Mouse (Mus musculus) MEL-GATA-1-ER (cell line): Measurements from ENCODE around the gene Eif4a3.

ENCODE experiments used
- DNase-seq: peaks from one replicate; pipeline ENCODE4 v3.0.0-alpha.2; 2012; ENCODE audit warnings: low read depth; ENCODE audit errors: extremely low read depth

Gene Eif4a3

DNA sequence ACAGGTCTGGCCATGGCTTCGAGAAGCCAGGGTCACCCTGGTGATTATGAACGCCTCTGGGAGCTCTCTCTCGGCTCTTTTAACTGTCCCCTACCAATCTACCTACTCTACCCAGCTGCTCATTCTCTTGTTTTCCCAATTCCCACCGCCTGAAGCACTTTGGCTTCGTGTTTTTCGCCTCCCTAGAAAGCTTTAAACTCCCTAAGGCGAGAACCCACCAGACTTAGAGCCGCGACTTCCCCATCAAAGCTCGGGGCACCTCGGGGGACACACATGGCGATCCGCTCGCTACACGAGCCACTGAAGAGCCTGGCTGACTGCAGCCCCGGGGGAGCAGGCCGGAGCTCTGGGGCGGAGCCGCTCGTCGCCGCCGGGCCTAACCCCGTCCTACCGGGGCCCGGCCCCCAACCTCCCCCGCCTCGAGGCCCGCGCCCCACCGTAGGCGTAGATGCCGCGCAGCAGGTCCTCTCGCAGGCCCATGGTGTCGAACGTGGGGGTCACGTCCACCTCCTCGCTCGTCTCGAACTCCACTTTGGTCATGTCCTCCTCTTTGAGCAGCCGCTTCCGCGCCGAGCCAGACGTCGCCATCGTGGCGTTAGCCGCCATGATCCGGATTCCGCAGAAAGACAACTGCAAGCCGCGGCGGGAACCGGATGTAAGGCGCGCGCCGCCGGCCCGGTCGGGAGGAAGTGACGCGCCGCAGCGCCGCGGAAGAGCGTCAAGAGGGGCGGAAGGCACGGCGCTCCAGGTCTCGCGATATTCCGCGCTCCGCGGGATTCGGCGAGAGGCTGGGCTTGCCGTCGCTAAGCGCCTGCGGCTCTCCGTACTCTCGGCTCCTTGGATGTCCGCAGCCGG is at the start of gene Eif4a3:
Gene Eif4a3, minus strand, starts transcription at position 699 of the 855 bp plus-strand sequence.
- DNase-seq = peak; percentile 82

DNA sequence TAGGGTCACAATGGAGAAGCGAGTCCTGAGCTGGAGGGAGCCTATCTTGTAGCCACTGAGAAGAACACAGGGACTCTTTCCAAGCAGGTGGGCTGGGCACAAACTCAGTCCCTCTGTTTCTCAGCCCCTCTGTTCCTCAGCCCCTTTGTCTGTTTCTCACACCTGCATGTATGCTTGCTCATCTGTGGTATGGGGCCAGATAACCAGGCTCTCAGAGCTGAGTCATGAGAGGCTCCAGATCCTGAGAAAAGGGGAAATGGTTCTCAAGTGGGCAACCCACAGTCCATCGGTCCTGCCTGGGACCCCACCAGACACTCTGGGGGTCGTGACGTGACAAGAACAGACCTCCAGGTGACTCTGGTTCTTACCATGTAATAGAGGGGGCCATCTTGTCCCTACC is 47.2 kb upstream of the Eif4a3 start:
- DNase-seq = peak; percentile 39

DNA sequence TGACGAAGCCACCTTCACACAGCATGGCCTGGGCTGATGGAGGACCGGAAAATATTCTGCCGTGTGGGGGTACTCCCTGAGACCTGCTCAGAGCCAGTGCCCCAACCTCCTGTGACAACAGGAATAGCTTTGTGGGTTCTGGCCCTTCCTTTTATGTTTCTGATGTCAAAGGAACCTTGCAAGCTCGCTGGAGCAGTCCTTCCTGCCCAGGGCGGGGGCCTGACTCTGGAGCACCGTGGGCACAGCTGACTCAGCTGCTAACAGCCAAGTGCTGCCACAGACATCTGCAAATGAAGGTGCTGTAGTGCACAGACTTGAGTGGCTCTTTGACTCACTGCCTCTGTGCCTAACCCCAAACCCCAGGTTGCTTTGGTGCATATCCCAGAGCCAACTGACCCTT is 45.0 kb upstream of the Eif4a3 start:
- no peak for DNase-seq

DNA sequence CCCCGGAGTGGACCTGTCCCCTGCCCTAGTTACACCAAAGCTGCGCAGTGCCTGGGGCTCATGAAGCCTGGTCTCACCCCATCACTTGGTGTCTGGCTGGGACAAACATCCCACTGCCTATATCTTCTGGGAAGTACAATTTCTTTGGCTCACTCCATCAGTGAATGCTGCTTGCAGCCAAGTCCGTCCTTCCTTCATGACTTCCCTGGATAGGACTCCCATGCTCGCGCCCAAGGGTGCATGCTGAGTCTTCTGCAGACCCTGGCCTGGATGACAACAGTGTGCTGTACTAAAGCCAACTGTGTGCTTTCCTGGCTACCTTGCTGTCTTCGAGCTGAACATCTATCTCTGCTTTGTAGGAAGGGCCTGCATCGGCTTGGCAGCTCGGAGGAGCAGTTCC is 44.3 kb upstream of the Eif4a3 start:
- no peak for DNase-seq

DNA sequence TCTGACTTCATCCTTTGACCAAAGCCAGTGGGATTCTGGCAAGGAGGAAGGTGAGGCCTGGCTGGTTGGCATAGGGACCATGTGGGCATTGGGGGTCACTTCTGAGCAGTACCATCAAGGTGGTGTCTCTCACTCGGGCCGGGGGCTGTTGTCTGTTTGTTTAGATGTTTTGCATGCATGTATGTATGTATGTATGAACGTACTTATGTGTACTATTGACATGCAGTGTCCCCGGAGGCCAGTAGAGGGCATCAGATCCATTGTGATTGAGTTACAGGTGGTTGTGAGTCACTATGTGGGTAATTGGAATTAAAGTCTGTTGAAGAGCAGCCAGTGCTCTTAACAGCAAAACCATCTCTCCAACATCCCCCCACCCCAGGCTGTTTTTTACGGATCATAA is 39.7 kb upstream of the Eif4a3 start:
- DNase-seq = peak; percentile 40

DNA sequence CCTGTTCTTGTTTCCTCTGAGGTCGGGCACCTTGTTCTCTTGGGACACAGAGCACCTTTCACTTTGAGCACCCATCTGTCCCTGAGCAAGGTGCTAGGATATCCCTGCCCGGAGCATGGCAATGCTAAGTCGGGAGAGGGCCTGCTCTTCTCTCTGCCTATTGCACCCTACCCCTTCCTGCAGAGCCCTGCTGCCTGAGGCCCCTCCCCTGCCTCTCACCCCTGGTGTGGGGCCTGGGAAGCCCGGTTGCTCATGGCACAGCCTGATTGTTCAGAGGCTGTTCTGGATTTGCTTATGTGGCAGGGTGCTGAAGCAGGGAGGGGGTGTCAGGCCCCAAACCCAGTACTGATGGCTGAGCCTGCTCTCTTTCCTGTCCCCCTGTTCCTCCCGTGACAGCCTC is 39.3 kb upstream of the Eif4a3 start:
- no peak for DNase-seq

DNA sequence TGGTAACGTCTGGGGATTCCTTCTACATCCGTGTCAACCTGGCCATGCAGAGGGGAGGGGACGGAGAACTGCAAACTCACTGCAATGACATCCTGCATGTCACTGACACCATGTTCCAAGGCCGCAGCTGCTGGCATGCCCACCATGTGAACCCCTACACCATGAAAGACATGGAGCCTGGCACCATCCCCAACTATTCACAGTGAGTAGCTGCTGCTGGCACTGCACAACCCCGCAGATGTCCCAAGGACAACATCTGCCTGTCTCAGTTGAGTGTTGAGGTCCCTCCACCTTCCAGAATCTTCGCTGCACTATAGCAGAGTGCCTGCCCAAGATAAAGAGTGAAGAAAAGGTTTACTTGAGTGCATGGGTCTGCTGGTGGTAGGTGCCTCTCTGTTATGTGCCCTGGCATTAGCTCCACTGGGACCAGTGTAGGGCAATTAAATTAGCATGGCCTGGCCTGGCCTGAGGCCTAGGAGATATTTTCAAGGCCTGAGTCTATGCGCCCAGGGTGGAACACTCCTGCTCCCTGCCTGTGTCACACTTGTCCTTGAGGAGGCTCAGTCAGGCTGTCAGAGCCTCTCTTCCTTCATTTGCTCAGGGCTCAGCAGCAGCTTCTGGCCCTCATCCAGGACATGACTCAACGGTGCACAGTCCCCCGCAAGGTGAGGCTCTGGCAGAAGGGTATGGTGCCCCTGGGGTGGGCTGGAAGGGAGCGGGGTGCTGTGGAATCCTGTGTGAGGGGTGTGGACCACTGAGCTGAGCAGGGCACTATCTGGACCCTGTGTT is 38.6 kb upstream of the Eif4a3 start:
- no peak for DNase-seq

DNA sequence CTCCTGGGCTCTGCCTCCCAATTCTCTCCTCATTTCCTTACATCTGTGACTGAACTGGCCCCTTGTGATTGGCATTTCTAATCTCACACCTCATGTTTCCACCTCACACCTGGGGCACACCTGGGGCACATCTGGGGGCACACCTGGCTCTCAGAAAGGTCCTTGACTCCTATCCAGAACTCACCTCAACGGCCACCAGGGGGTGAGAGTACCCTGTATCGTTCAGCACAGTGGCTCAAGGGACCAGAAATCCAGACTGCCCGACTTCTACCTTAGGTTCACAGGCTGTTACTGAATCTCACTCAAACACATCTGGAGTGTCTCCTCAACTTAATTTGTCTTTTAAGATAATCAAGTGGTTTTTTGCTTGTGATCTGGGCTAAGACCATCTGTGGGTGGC is 32.1 kb upstream of the Eif4a3 start:
- DNase-seq = no peak

DNA sequence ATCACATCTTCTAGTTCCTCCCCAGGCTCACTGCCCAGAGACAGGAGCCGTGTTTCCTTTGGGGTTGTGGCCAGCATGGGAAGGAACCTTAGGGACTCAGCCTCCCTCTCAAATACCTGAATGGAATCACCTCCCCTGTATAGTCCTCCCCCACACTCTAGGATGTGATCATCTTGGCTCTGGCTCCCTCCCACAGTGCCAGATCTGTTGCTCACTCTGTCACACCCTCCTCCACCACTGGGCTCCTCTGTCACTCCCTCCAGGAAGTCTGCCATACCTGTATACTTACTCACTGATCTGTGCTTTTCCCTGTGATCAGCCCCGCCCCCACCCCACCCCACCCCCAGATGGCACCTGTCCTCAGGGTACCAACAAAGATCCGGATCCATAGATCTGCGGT is 30.7 kb upstream of the Eif4a3 start:
- no peak for DNase-seq

DNA sequence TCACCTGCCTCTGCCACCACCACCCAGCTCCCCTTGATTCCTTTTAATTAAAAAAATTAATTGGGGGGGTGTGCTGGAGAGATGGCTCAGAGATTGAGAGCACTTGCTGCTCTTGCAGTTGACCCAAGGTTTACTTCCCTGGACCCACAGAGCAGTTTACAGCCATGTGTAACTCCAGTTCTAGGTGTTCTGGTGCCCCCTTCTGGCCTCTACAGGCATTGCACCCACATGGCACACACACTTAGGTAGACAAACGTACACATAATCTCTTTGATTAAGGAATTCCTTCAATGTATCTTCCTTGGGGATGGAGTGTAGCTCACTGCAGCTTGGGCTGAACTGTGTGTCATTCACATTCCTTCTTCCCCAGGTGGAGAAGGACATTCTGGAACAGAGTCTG is 25.2 kb upstream of the Eif4a3 start:
- DNase-seq = no peak

DNA sequence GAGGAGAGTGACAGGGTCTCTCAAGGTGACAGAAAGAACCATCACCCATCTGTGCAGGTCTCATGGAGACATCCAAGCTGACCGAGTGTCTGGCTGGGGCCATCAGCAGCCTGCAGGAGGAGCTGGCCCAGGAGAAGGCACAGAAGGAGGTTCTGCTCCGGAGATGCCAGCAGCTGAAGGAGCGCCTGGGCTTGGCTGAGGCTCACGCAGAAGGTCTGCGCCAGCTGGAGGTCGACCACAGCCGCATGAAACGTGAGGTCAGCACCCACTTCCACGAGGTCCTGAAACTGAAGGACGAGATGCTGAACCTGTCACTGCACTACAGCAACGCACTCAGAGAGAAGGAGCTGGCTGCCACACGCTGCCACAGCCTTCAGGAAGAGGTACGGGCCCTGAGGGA is 22.6 kb upstream of the Eif4a3 start:
- DNase-seq = no peak

DNA sequence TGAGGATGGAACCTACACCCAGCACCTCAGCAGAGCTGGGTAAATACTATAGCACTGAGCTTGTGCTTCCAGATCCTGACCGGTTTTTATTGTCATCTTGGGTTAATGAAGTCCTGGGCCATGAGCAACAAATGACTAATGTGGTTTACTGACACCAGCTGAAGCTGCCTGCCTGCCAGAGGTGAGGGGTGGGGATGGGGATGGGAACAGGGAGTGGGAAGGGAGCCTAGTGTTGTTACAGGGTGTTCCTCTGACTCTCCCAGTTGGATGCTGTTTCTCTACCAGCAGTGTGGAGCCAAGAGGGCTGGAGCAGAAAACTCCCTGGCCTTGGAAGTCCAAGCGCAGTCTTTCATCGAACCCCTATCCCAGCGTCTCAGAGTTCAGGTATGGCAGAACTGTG is 16.8 kb upstream of the Eif4a3 start:
- DNase-seq = no peak

DNA sequence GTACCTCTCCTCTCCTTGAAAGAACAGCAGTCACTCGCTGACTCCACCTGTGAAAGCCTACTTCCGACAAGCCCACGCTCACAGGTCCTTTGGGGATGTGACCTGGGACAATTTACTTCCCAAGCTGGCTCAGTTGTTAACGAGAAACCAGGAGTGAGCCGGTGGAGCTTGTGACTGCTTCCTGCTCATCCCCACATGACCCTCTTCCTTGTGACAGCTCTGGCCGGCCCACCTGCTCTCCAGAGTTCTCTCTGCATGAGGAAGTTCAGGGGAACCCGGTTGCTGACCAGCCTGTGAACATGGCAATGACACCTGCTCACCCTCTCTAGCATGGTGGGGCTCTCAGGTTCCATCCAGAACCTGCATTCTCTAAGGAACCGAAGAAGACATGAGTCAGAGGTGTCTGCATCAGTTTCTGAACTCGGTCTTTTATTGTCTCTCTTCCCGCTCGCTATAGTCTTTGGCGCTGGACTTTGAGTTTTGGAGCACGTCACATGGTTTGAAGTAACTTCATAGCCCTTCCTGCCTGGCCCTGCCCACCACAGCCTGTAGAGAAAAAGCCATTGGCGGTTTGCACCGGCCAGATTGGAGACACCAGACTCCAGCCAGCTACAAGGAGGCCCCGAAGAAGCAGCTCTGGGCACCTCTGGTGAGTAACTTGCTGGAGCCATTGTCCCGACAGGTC is 14.5 kb upstream of the Eif4a3 start:
- no peak for DNase-seq

DNA sequence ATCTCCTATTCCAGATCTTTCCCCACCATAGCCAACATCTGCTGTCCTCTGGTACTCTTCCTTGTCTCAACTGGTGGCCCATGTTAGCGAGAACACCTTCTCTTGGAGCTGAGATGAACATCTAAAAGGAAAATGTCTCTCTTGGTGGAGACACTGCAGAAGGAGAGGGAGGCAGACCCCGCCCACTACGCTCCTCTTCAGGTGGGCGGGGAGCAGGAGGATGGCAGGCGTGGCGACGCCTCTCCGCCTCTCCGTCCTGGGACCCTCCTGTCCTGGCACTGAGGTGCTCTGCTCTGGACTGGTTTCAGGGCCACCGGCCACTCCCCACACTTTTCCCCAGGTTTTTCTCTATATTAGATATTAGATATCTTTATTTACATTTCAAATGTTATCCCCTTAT is 10.7 kb upstream of the Eif4a3 start:
- DNase-seq = no peak

DNA sequence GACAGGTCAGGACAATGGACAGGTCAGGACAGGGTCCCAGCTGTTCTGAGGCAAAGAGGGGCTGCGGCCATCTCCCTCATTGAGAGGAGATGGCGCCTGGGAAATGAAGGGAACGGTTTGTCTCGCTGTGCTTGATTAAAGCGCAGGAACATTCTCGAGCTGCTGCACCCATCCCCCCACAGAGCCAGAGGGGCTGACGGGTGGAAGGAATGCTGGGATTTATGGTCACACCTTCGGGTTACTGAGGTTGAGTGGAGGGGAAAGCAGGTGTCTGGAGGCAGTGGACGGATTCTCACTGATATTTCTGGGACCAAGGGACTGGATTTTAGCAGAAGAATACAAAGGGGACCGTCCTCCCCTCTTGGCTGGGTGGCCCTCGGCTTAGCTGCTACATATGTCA is 8.0 kb upstream of the Eif4a3 start:
- no peak for DNase-seq

DNA sequence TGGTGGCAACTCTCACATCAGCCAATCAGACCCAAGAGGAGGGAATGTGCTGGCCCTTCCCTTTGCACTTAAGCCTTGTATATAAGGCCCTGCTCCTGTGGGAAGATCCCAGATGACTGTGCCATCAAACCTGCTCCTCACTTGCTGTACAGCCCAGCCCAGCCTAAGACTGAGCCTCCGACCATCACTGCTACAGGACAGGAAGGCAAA is 7.7 kb upstream of the Eif4a3 start, which contains the start of gene Card14:
Gene Card14, plus strand, starts transcription at position 111 of the 210 bp plus-strand sequence.
- DNase-seq = no peak

DNA sequence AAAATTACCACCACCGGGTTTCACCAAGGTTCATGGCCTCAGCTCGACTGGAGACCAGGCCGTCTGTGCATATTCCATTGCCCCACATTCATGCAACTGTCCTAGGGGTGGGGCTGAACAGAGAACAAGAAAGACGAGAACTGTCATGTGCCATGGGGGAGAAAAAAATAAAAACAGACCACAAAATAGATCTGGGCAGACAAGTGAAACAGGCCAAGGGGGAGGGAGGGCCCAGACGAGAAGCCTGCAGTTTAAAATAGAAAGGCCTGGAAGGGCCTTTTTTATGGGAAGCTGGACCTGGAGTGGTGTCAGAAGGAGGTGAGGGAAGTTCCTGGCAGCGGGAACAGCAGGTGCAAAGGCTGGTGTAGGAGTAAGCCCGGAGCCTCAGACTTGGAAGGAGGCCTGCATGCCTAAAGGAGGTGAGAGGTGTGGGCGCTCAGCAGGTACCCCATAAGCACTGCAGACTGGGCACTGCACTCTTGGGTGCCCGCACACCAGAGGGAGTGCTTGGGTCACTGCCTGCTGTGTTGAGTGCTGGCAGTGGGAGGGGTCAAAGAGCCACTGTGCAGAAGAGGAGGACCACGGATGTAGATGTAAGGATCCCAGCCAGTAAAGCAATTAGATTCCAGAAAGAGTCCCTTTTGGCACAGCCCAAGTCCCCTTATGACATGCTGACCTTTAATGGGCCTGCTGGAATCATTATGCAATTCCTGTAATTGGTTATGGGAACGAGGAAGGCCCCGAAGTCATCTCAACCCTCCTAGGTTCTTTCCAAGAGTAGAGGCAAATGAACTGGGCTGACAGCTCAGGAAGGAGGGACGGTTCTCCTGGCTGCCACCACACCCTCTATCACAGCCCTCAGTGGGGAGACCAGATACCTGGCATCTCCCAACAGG is 7.1 kb upstream of the Eif4a3 start:
- DNase-seq = no peak

DNA sequence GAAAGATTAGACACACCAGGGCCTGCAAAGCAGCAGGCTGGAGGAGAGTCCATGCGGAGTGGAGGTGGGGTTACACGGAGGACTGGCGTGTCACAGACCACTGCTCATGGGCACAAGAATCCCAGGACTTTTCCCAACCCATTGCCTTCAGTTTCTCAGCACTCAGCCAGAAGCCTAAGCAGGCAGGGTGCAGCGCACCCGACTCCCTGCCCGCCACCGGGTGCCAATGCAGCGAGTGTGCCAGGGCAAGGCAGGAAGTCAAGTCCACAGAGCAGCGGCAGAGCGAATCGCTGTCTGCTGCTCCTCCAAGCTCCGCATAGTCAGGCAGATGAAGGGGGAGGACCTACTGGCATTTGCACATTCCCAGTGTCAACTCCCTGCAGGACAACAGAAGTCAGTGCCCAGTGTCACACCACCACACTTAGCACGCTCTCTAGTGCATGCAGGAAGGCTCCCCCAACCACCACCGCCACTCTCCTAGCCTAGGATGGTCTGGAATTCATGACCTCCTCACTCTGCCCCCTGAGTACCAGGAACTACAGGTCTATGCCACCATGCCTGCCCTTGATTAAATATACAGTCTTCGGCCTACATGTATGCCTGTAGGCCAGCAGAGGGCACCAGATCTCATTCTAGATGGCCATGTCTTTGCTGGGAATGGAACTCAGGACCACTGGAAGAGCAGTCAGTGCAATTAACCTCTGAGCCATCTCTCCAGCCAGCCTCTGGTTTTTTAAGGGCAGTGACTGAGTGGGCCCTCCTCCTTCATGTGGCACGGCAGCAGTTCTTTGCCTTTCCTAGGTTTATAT is 5.2 kb upstream of the Eif4a3 start:
- peak; percentile 37 for DNase-seq

DNA sequence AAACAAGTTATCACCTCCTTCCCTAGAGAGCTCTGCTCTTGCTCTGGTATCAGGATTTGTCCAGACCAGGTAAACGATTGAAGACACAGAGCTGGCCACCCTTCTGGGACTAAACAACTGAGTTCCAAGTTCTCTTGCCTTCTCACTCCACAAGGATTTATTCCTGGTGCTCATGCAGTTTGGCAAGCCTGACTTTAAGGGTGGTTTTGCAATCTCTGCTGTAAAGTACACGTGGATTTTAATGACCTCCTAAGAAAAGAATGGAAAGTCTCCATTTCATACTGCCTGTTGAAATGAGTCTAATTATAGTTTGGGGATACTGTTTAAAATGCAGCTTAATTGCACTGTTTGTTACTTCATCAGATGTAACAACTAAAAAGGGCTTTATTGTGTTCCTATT is 1.1 kb upstream of the Eif4a3 start:
- no peak for DNase-seq

DNA sequence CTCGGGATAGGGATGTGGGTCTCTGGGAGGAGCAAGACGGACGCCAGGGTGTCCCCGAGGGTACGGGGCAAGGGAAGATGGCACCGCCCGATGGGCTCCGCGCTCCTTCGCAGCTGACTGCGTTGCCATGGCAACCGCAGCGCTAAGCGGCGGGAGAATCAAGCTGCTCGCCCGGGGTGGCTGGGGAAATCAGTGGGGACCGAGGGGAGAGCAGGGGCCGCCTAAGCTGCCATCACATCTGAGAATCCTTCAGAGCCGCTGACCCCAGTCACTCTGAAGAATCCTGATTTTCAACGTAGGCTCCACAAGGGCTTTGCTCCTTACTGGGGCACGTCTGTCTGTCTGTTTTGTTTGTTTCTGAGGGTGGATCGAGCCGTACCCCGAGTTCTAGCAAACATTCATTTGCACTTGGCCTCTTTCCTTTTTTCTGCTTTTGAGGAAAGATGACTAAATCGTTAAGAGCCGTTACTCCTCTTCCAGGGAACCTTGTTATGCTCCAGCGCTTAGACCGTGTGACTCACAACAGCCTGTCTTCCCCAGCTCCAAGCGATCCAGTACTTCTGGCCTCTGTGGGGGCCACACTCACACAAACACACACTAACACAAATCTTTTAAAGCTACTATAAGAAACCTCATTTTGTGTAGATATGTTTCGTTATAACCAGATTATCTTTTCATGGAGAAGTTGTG is 502 bp upstream of the Eif4a3 start:
- DNase-seq = no peak
